Mouse (Mus musculus): Measurements from ENCODE around the gene Laptm5.

The Laptm5 gene

GRCm38 (mm10) chr4:130896372-130896771 is 16.6 kb upstream of the Laptm5 start:
- in situ Hi-C loops (cut with MboI, MseI): no loop called here

- in situ Hi-C loops (cut with MboI, MseI): no loop called here
Observed at GRCm38 (mm10) chr4:130899383-130899781, 13.5 kb upstream of the Laptm5 start.

- in situ Hi-C loops (cut with MboI, MseI): loop anchor here (5.0 to 25.0 kb wide), 3 partner anchors 47 to 1338 kb away; partner anchors contain the start of gene Lck
Observed at GRCm38 (mm10) chr4:130899782-130900427, 13.0 kb upstream of the Laptm5 start.

- in situ Hi-C loops (cut with MboI, MseI): loop anchor here (5.0 to 25.0 kb wide), 3 partner anchors 47 to 1338 kb away; partner anchors contain the start of gene Lck
Observed at GRCm38 (mm10) chr4:130900746-130901145, 12.2 kb upstream of the Laptm5 start.

GRCm38 (mm10) chr4:130902289-130902781 is 10.6 kb upstream of the Laptm5 start:
- in situ Hi-C loops (cut with MboI, MseI): loop anchor here (5.0 to 25.0 kb wide), 3 partner anchors 45 to 1340 kb away; partner anchors contain the start of gene Lck

GRCm38 (mm10) chr4:130905025-130905424 is 7.9 kb upstream of the Laptm5 start:
- in situ Hi-C loops (cut with MboI, MseI): loop anchor here (25.0 kb wide), 2 partner anchors 1132 to 1343 kb away; partner anchors contain the start of gene Lck

- in situ Hi-C loops (cut with MboI, MseI): loop anchor here (25.0 kb wide), 2 partner anchors 1131 to 1344 kb away; partner anchors contain the start of gene Lck
Observed at GRCm38 (mm10) chr4:130905882-130906281, 7.0 kb upstream of the Laptm5 start.

- in situ Hi-C loops (cut with MboI, MseI): loop anchor here (25.0 kb wide), 2 partner anchors 1131 to 1344 kb away; partner anchors contain the start of gene Lck
Observed at GRCm38 (mm10) chr4:130906296-130906695, 6.6 kb upstream of the Laptm5 start.

GRCm38 (mm10) chr4:130907200-130908069 is 5.5 kb upstream of the Laptm5 start:
- in situ Hi-C loops (cut with MboI, MseI): loop anchor here (25.0 kb wide), 2 partner anchors 1130 to 1345 kb away; partner anchors contain the start of gene Lck

- in situ Hi-C loops (cut with MboI, MseI): loop anchor here (25.0 kb wide), 2 partner anchors 1129 to 1346 kb away; partner anchors contain the start of gene Lck
Observed at GRCm38 (mm10) chr4:130908133-130908532, 4.8 kb upstream of the Laptm5 start.

- in situ Hi-C loops (cut with MboI, MseI): loop anchor here (25.0 kb wide), 2 partner anchors 1128 to 1347 kb away; partner anchors contain the start of gene Lck
Observed at GRCm38 (mm10) chr4:130909167-130909874, 3.6 kb upstream of the Laptm5 start.

- in situ Hi-C loops (cut with MboI, MseI): loop anchor here (25.0 kb wide), 2 partner anchors 1127 to 1348 kb away; partner anchors contain the start of gene Lck
Observed at GRCm38 (mm10) chr4:130910666-130911065, 2.3 kb upstream of the Laptm5 start.

GRCm38 (mm10) chr4:130912626-130913025 is 299 bp upstream of the Laptm5 start:
- in situ Hi-C loops (cut with MboI, MseI): loop anchor here (25.0 kb wide), 2 partner anchors 1125 to 1350 kb away; partner anchors contain the start of gene Lck

GRCm38 (mm10) chr4:130913511-130913910 is 586 bp downstream of the Laptm5 start:
- in situ Hi-C loops (cut with MboI, MseI): loop anchor here (25.0 kb wide), 2 partner anchors 1124 to 1351 kb away; partner anchors contain the start of gene Lck

GRCm38 (mm10) chr4:130914011-130914410 is 1.1 kb downstream of the Laptm5 start:
- in situ Hi-C loops (cut with MboI, MseI): loop anchor here (25.0 kb wide), 2 partner anchors 1123 to 1352 kb away; partner anchors contain the start of gene Lck

- in situ Hi-C loops (cut with MboI, MseI): loop anchor here (25.0 kb wide), 2 partner anchors 1123 to 1352 kb away; partner anchors contain the start of gene Lck
Observed at GRCm38 (mm10) chr4:130914527-130914926, 1.6 kb downstream of the Laptm5 start.

- in situ Hi-C loops (cut with MboI, MseI): loop anchor here (25.0 kb wide), 2 partner anchors 1122 to 1353 kb away; partner anchors contain the start of gene Lck
Observed at GRCm38 (mm10) chr4:130915006-130915667, 2.2 kb downstream of the Laptm5 start.

- in situ Hi-C loops (cut with MboI, MseI): loop anchor here (25.0 kb wide), 2 partner anchors 1122 to 1353 kb away; partner anchors contain the start of gene Lck
Observed at GRCm38 (mm10) chr4:130915668-130916035, 2.7 kb downstream of the Laptm5 start.

- in situ Hi-C loops (cut with MboI, MseI): loop anchor here (25.0 kb wide), 2 partner anchors 1121 to 1354 kb away; partner anchors contain the start of gene Lck
Observed at GRCm38 (mm10) chr4:130916639-130917038, 3.7 kb downstream of the Laptm5 start.

GRCm38 (mm10) chr4:130917564-130917963 is 4.6 kb downstream of the Laptm5 start:
- in situ Hi-C loops (cut with MboI, MseI): loop anchor here (25.0 kb wide), 2 partner anchors 1120 to 1355 kb away; partner anchors contain the start of gene Lck
